Mouse (Mus musculus): ENCODE results near the gene Ncstn.

Gene Ncstn

GRCm38 (mm10) chr1:172026201-172026901 is 56.2 kb downstream of the Ncstn start:
- no peak for DNase-seq

DNA sequence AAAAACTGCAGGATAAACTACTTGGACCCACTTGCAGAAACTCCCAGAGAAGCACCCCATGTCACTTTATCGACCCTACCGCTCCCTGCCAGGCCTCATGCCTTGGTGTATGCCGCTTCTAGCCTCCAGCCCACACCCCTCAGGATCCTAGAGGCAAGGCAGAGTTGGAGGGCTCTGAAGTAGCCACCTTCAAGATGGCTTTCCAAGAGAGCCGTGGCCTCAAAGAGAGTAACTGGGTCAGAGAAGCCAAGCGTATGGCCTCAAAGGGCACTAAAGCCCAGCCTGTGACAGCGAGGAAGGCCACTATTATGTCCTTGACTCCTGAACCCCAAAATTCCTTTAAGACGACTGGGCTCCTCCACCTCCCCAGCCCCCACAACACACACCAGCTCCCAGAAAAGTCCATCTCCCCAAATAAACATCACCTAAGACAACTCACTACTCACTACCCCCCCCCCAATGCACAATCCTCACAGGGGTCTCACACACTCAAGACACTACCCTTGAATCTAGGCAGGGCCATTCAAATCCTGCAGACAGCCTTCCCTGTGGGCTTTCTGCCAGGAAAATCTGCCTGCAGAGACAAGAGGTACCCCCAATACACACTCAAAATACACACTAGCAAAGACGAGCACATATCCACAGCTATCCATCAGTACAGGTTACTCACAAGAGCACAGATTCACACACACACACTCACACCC is 57.2 kb downstream of the Ncstn start:
- DNase-seq = no peak

DNA sequence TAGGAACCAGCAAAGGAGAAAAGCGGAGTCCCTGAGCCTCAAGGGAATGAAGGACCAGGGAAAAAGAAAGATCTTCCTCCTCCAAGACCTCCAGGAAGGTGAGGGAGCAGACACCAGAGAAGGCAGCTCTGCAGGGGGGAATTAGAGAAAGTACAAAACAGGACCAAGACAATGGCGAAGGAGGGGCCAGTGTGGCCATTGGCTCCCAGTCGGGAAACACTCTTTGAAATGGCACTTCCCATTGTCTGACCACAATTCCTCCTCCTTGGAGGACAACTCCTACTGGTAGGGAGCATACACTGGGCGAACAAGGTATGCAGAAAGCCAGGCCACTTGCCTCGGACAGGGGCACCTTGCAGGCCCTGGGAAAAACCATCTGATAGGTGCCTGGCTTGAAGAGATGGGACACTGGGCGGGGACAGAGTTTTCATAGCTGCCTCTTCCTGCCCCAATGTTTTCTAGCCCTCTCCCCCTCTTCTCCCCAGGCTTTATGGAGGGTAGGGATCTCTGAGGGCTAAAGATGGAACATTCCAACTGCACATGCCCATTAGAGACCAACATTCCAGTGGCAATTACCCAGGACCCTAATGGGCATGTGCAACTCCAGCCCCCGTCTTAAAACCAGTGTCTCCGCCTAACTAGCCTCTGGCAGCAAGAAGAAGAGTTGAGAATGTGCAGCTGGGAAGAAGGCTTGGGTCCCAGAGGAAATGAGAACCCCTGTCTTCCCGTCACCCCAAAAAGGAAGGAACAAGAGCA is 58.3 kb downstream of the Ncstn start:
- no peak for DNase-seq

GRCm38 (mm10) chr1:172019863-172020521 is 62.6 kb downstream of the Ncstn start:
- no peak for DNase-seq

GRCm38 (mm10) chr1:172019339-172019738 is 63.3 kb downstream of the Ncstn start:
- no peak for DNase-seq

- no peak for DNase-seq
Observed at GRCm38 (mm10) chr1:172018336-172019311, 64.0 kb downstream of the Ncstn start.

GRCm38 (mm10) chr1:172017517-172018070 is 65.0 kb downstream of the Ncstn start:
- DNase-seq = no peak

DNA sequence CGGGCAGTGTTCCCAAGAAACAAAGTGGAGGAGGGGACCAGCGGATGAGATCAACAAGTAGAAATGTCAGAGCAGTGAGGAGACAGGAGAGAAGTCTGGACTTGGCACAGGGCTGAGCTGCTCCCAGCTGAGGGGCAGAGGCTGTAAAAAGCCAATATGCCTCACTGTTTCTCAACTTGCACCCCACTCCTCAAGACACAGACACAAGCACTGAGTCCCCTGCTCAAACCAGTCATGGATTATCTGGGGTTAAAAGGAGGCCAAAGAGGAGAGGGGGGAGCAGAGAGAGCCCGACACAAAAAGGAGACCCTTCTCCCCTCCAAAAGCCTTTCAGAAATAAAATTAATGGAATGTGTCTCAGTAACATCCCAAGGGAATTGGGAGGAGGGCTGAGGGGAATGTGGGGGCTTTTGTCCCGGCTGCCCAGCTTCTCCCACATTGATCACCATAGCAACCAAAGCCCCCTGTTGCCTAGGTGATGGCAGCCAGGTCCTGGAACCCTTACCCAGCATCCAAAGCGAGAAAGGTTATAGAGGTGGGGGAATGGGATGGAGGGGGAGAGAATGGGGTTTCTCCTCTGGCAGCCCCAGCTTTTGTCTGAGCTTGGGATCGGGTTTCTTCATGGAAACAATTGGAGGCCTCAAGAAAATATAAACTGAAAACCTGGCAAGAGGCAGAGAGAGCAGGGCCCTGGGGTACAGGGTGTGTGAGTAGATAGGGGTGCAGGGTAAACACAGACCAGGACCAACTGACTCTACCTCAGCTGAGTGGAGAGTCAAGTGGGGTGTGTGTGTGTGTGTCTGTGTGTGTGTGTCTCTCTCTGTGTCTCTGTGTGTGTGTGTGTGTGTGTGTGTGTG is 65.7 kb downstream of the Ncstn start:
- no peak for DNase-seq

GRCm38 (mm10) chr1:172016031-172016430 is 66.6 kb downstream of the Ncstn start:
- no peak for DNase-seq

All from right cerebral cortex, postnatal 14 days (tissue).